Mouse (Mus musculus) thymus, postnatal 0 days (tissue): ENCODE measurements around the gene Syt14. TPM values are rescaled to one million over a fixed set of nuclear protein-coding genes. Genes with fewer than 3 reads are reported as not detected.

ENCODE experiments used
- DNase-seq: peaks from one replicate; pipeline ENCODE4 v3.0.0-alpha.2; 2015; ENCODE audit warnings: low spot score
- polyA plus RNA-seq: library from polyadenylated mRNA; unstranded; fragments of >200 nt; fragmentation: Nextera tagmentation; extraction: Ambion mirVana; gene quantifications from 2 replicates; pipeline ENCODE4 v1.2.1, GENCODE M21; 2015

The Syt14 gene
- polyA plus RNA-seq, 1 experiment from 2014 or later, result 2.0 TPM

- DNase-seq, result no peak
Observed at GRCm38 (mm10) chr1:192993491-192993890, 42.1 kb downstream of the Syt14 start.

GRCm38 (mm10) chr1:192987203-192987602, 48.4 kb downstream of the Syt14 start:
- no peak for DNase-seq

GRCm38 (mm10) chr1:192986481-192986880, 49.1 kb downstream of the Syt14 start:
- DNase-seq, result no peak

GRCm38 (mm10) chr1:192984333-192984732, 51.2 kb downstream of the Syt14 start:
- no peak for DNase-seq

- DNase-seq, result no peak
Observed at GRCm38 (mm10) chr1:192981658-192982057, 53.9 kb downstream of the Syt14 start.

- DNase-seq, result no peak
Observed at GRCm38 (mm10) chr1:192981120-192981519, 54.5 kb downstream of the Syt14 start.

GRCm38 (mm10) chr1:192962323-192962722, 73.3 kb downstream of the Syt14 start:
- DNase-seq, result no peak

GRCm38 (mm10) chr1:192947839-192948173, 87.8 kb downstream of the Syt14 start:
- no peak for DNase-seq

- DNase-seq, result no peak
Observed at GRCm38 (mm10) chr1:192947170-192947838, 88.3 kb downstream of the Syt14 start.

- no peak for DNase-seq
Observed at GRCm38 (mm10) chr1:192939033-192939432, 96.5 kb downstream of the Syt14 start.

- no peak for DNase-seq
Observed at GRCm38 (mm10) chr1:192937956-192938355, 97.6 kb downstream of the Syt14 start.

- no peak for DNase-seq
Observed at GRCm38 (mm10) chr1:192931797-192932196, 103.8 kb downstream of the Syt14 start.

GRCm38 (mm10) chr1:192912101-192912728, 123.4 kb downstream of the Syt14 start:
- DNase-seq, result no peak

GRCm38 (mm10) chr1:192901516-192901915, 134.1 kb downstream of the Syt14 start:
- no peak for DNase-seq

GRCm38 (mm10) chr1:192900913-192901312, 134.7 kb downstream of the Syt14 start:
- DNase-seq, result no peak

GRCm38 (mm10) chr1:192898742-192899141, 136.8 kb downstream of the Syt14 start:
- no peak for DNase-seq

GRCm38 (mm10) chr1:192897218-192897617, 138.4 kb downstream of the Syt14 start:
- no peak for DNase-seq

GRCm38 (mm10) chr1:192896076-192896475, 139.5 kb downstream of the Syt14 start:
- DNase-seq, result no peak

- no peak for DNase-seq
Observed at GRCm38 (mm10) chr1:192890716-192891115, 144.9 kb downstream of the Syt14 start.

- DNase-seq, result no peak
Observed at GRCm38 (mm10) chr1:192882617-192883295, 152.8 kb downstream of the Syt14 start.

- DNase-seq, result peak; percentile 36
Observed at GRCm38 (mm10) chr1:192880130-192880529, 155.4 kb downstream of the Syt14 start.

GRCm38 (mm10) chr1:192879086-192879580, 156.4 kb downstream of the Syt14 start:
- DNase-seq, result no peak
